Mouse (Mus musculus) kidney, embryonic 15.5 days (tissue): ENCODE results near the gene 9830107B12Rik. TPM values are rescaled to one million over a fixed set of nuclear protein-coding genes. Genes with fewer than 3 reads are reported as not detected.

Source experiments
- ATAC-seq: fragments of 200-750 bp; cut with Nextera tagmentation; replicated peaks from 2 replicates; pipeline ENCODE4 v1.8.0; 2017; ENCODE audit warnings: moderate TSS enrichment; ENCODE audit not compliant: low FRiP score
- H3K27ac ChIP-seq: fragments of 300-500 bp; sonication (generic); 2 replicates; pipeline ENCODE4 v1.5.1; 2015; ENCODE audit warnings: mild to moderate bottlenecking, inconsistent platforms
- H3K27me3 ChIP-seq: fragments of 300-500 bp; sonication (generic); 2 replicates; pipeline ENCODE4 v1.6.1; 2015; ENCODE audit warnings: inconsistent platforms
- H3K36me3 ChIP-seq: fragments of 300-500 bp; sonication (generic); 2 replicates; pipeline ENCODE4 v1.6.1; 2015; ENCODE audit warnings: inconsistent platforms
- H3K4me1 ChIP-seq: fragments of 300-500 bp; sonication (generic); 2 replicates; pipeline ENCODE4 v1.6.1; 2015; ENCODE audit warnings: inconsistent platforms
- H3K4me2 ChIP-seq: fragments of 300-500 bp; sonication (generic); 2 replicates; pipeline ENCODE4 v1.6.1; 2015; ENCODE audit warnings: moderate library complexity, mild to moderate bottlenecking, inconsistent platforms
- H3K4me3 ChIP-seq: fragments of 300-500 bp; sonication (generic); replicated peaks from 2 replicates; pipeline ENCODE4 v1.5.1; 2015; ENCODE audit warnings: mild to moderate bottlenecking, inconsistent platforms
- H3K9ac ChIP-seq: fragments of 300-500 bp; sonication (generic); 2 replicates; pipeline ENCODE4 v1.6.1; 2015; ENCODE audit warnings: mild to moderate bottlenecking, inconsistent platforms
- H3K9me3 ChIP-seq: fragments of 300-500 bp; sonication (generic); replicated peaks from 2 replicates; pipeline ENCODE4 v1.6.1; 2016; ENCODE audit warnings: inconsistent platforms
- whole genome bisulfite sequencing: fragments of 180-500 bp; shearing (Covaris S2); methylation state at CpG from one replicate; pipeline ENCODE4 v1.1.7; 2015; ENCODE audit warnings: mixed read lengths; 5-methylcytosine and 5-hydroxymethylcytosine counted together
- polyA plus RNA-seq: library from polyadenylated mRNA; unstranded; fragments of >200 nt; fragmentation: Nextera tagmentation; extraction: Ambion mirVana; gene quantifications from 2 replicates; pipeline ENCODE4 v1.2.1, GENCODE M21; 2015

9830107B12Rik gene
- polyA plus RNA-seq, 1 experiment from 2014 or later, result not detected

DNA sequence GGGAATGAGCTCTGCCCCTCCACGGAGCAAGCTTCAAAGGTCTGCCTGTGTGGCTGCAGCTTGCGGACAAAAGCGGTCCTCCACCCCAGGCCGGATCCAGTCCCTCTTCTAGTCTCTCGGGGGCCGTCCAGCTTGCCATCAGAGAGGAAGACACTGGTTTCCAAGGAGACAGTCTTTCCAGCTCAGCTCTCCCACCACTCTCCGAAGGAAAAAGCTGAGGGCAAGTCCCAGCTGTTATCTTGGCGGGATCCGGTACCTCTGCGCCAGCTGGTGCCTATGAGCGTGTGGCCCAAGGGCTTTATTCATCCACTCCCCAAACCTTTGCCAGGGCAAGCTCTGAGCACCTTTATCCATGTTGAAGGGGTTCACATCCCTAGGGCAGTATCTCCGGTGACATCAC is 55.8 kb downstream of the 9830107B12Rik start:
- Histone ChIP-seq H3K27ac (no peak overlapping the region), H3K4me1 (peaks cover 8% of the 10 kb centered on the region), H3K9ac (no peak overlapping the region), H3K9me3 (peaks cover 4% of the 10 kb centered on the region; the same call in 1 of the 2 replicates), H3K27me3 (peaks cover 23% of the 10 kb centered on the region), H3K4me2 (no peak overlapping the region), H3K4me3 (no peak overlapping the region), H3K36me3 (no peaks in the 10 kb centered on the region)
- 68% methylated on average over 12 of the region's 12 CpGs for WGBS
- ATAC-seq, result no peak

- 72% methylated on average over 2 of the region's 2 CpGs for WGBS
- ATAC-seq, result no peak
- no peaks in the 10 kb centered on the region for H3K4me1 ChIP-seq
Measured at GRCm38 (mm10) chr17:48089446-48089845, 56.6 kb downstream of the 9830107B12Rik start.

GRCm38 (mm10) chr17:48089019-48089418 is 57.0 kb downstream of the 9830107B12Rik start, which contains the start of gene 1700067P10Rik:
Gene 1700067P10Rik (plus strand): TSS chr17:48089319.
- no peaks in the 10 kb centered on the region for H3K4me1 ChIP-seq
- no peak within 1 kb of the TSS for H3K27ac ChIP-seq
- no peak within 1 kb of the TSS for H3K4me3 ChIP-seq
- no peak within 1 kb of the TSS for H3K9ac ChIP-seq
- no peak for ATAC-seq
- H3K4me2 ChIP-seq, result no peak within 1 kb of the TSS
- peaks cover 10% of the 10 kb centered on the region for H3K27me3 ChIP-seq
- no peaks in the 10 kb centered on the region for H3K36me3 ChIP-seq
- peaks cover 4% of the 10 kb centered on the region; the same call in 1 of the 2 replicates for H3K9me3 ChIP-seq

More at GRCm38 (mm10) chr17:48089446-48089845, 56.6 kb downstream of the 9830107B12Rik start:
- H3K36me3 ChIP-seq, result no peaks in the 10 kb centered on the region
- H3K27ac ChIP-seq, result no peak overlapping the region
- no peak overlapping the region for H3K9ac ChIP-seq
- no peak overlapping the region for H3K4me2 ChIP-seq
- peaks cover 14% of the 10 kb centered on the region for H3K27me3 ChIP-seq
- H3K9me3 ChIP-seq, result peaks cover 4% of the 10 kb centered on the region; the same call in 1 of the 2 replicates
- no peak overlapping the region for H3K4me3 ChIP-seq

DNA sequence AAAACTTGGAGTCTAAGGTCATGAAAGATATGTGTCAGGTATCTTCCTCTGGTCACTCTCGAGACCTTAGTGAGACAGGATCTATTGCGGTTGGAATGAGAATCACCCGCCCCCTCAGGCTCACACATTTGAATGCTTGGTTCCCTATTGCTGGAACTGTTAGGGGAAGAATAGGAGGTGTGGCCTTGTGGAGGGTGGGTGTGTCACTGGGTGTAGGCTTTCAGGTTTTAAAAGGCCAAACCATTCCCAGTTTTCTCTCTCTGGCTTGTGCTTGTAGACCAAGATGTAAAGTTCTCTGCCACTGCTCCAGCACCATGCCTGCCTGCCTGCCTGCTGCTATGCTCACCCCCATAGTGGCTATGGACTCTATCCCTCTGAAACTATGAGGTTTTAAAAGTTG is 65.4 kb downstream of the 9830107B12Rik start:
- no peak overlapping the region for H3K9ac ChIP-seq
- WGBS, result 53% methylated on average over 3 of the region's 3 CpGs

More for the DNA sequence above, 65.4 kb downstream of the 9830107B12Rik start:
- no peaks in the 10 kb centered on the region for H3K4me1 ChIP-seq
- H3K9me3 ChIP-seq, result no peaks in the 10 kb centered on the region
- no peaks in the 10 kb centered on the region for H3K27me3 ChIP-seq
- H3K4me3 ChIP-seq, result no peak overlapping the region
- ATAC-seq, result no peak
- H3K27ac ChIP-seq, result no peak overlapping the region
- H3K36me3 ChIP-seq, result no peaks in the 10 kb centered on the region
- H3K4me2 ChIP-seq, result no peak overlapping the region

Other genes with a start within 250 kb of the 9830107B12Rik start
- gene Foxp4, start 221.6 kb downstream of the 9830107B12Rik start, polyA plus RNA-seq, result 13.0 and 13.7 TPM in 2 replicates
- not detected in 2 replicates for gene 1700122O11Rik, start 108.0 kb downstream of the 9830107B12Rik start, polyA plus RNA-seq
- gene 1700067P10Rik, start 56.9 kb downstream of the 9830107B12Rik start, polyA plus RNA-seq, result not detected in 2 replicates
- gene A530064D06Rik, start 21.0 kb upstream of the 9830107B12Rik start, polyA plus RNA-seq, result not detected in 2 replicates
- gene Trem1, start 86.5 kb upstream of the 9830107B12Rik start, polyA plus RNA-seq, result 0.05 and 0.08 TPM in 2 replicates
- gene Trem3, start 101.5 kb upstream of the 9830107B12Rik start, polyA plus RNA-seq, result not detected in 2 replicates
- gene Treml4, start 118.0 kb upstream of the 9830107B12Rik start, polyA plus RNA-seq, result 0.49 and 0.60 TPM in 2 replicates
- 0.13 and 0.29 TPM in 2 replicates for gene Treml2, start 153.2 kb upstream of the 9830107B12Rik start, polyA plus RNA-seq
- 0.23 and 0.39 TPM in 2 replicates for gene B430306N03Rik, start 169.9 kb upstream of the 9830107B12Rik start, polyA plus RNA-seq
- 2.4 and 2.9 TPM in 2 replicates for gene Trem2, start 200.1 kb upstream of the 9830107B12Rik start, polyA plus RNA-seq
- 0.60 and 1.3 TPM in 2 replicates for gene Treml1, start 213.6 kb upstream of the 9830107B12Rik start, polyA plus RNA-seq